Mouse (Mus musculus) cortical plate, adult 2 months (tissue): ENCODE results near the gene Tmem63b.

Source experiments
- CTCF ChIP-seq: fragments of 200-500 bp; IDR thresholded peaks from 2 replicates; pipeline ENCODE4 v1.5.1; 2011; ENCODE audit warnings: mild to moderate bottlenecking, control low read depth, low read length; ENCODE audit not compliant: insufficient read depth; ENCODE audit errors: extremely low read depth
- POLR2A ChIP-seq: fragments of 200-500 bp; IDR thresholded peaks from 2 replicates; pipeline ENCODE4 v1.6.1; 2011; ENCODE audit warnings: mild to moderate bottlenecking, low read length, control low read depth; ENCODE audit not compliant: insufficient read depth; ENCODE audit errors: extremely low read depth

GRCm38 (mm10) chr17:45731172-45731864 is 44.6 kb upstream of the Tmem63b start:
- TF ChIP-seq CTCF = peak; percentile 95
- no peak for TF ChIP-seq POLR2A
